Mouse (Mus musculus): ENCODE data around the gene Tnfaip8l3.

DNA sequence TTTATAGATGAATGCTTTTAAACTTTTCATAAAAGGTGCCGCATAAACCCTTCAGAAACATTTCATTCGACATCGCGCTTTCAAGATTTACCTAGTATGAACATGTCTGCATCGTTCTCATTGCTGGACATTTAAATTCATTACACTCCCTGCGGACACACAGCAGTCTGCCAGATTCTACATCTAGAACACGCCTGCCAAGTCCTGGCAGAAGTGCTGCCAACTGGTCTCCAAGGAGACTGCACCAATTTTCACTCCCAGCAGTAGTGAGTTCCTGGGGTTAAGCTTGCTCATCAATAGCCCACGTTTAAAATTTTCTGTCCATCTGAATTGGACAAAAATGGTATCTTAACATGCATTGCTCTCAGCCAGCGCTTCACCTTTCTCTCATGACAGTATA is 30.5 kb downstream of the Tnfaip8l3 start:
- TF ChIP-seq CTCF (IDR thresholded peaks at IDR 0.05; ENCODE audit: low read depth) (no peak), EP300 (IDR thresholded peaks at IDR 0.05; ENCODE audit: low read depth) (no peak)
